Mouse (Mus musculus): ENCODE data around the gene Tma7. TPM values are rescaled to one million over a fixed set of nuclear protein-coding genes. Genes with fewer than 3 reads are reported as not detected.

The Tma7 gene
- total RNA-seq, 2 experiments from 2014 or later, result 243 to 255 TPM

Other genes starting within 250 kb of the Tma7 start
- gene Slc26a6, start 229.3 kb downstream of the Tma7 start, total RNA-seq (2021), result 10 to 100 TPM; 27.4 to 28.7 TPM
- gene Tmem89, start 168.0 kb downstream of the Tma7 start, total RNA-seq (2021), result not detected
- gene Uqcrc1, start 146.0 kb downstream of the Tma7 start, total RNA-seq (2021), result 1,000 to 10,000 TPM; 2,451 to 2,563 TPM
- under 1 TPM; 0.23 to 0.61 TPM for gene Col7a1, start 129.0 kb downstream of the Tma7 start, total RNA-seq (2021)
- not detected for gene Ucn2, start 96.6 kb downstream of the Tma7 start, total RNA-seq (2021)
- 1 to 10 TPM; 2.3 to 2.7 TPM for gene Pfkfb4, start 90.8 kb downstream of the Tma7 start, total RNA-seq (2021)
- gene Shisa5, start 44.0 kb downstream of the Tma7 start, total RNA-seq (2021), result 10 to 100 TPM; 43.0 to 43.2 TPM
- gene Trex1, start 22.9 kb downstream of the Tma7 start, total RNA-seq (2021), result 10 to 100 TPM; 11.9 to 12.9 TPM
- 1 to 10 TPM; 6.7 to 7.1 TPM for gene Atrip, start 8.5 kb downstream of the Tma7 start, total RNA-seq (2021)
- 10 to 100 TPM; 11.5 to 12.2 TPM for gene Ccdc51, start 94 bp downstream of the Tma7 start, total RNA-seq (2021)
- 10 to 100 TPM; 21.1 to 22.9 TPM for gene Plxnb1, start 12.8 kb upstream of the Tma7 start, total RNA-seq (2021)
- not detected for gene Fbxw21, start 79.5 kb upstream of the Tma7 start, total RNA-seq (2021)
- gene Fbxw13, start 113.4 kb upstream of the Tma7 start, total RNA-seq (2021), result not detected
- not detected for gene Fbxw20, start 152.2 kb upstream of the Tma7 start, total RNA-seq (2021)
- not detected for gene Fbxw14, start 205.1 kb upstream of the Tma7 start, total RNA-seq (2021)

All from heart, postnatal 25 days (tissue).